Mouse (Mus musculus) neural tube, embryonic 14.5 days (tissue): ENCODE results near the gene Hdac9. TPM values are rescaled to one million over a fixed set of nuclear protein-coding genes. Genes with fewer than 3 reads are reported as not detected.
A peak's percentile ranks its signal among the peaks of the same experiment; 100 is the strongest.

ENCODE experiments used
- ATAC-seq: fragments of 200-750 bp; cut with Nextera tagmentation; 2 replicates; pipeline ENCODE4 v1.8.0; 2017; ENCODE audit warnings: low read depth, mild to moderate bottlenecking, moderate TSS enrichment, moderate library complexity
- H3K27ac ChIP-seq: fragments of 300-500 bp; sonication (generic); 2 replicates; pipeline ENCODE4 v1.5.1; 2014; ENCODE audit warnings: low read depth, mild to moderate bottlenecking, control low read depth, low read length, moderate library complexity, mixed read lengths
- H3K27me3 ChIP-seq: fragments of 300-500 bp; sonication (generic); 2 replicates; pipeline ENCODE4 v1.6.1; 2014; ENCODE audit warnings: low read length; ENCODE audit not compliant: control insufficient read depth, insufficient read depth
- H3K36me3 ChIP-seq: fragments of 300-500 bp; sonication (generic); 2 replicates; pipeline ENCODE4 v1.6.1; 2014; ENCODE audit warnings: low read length, mixed read lengths; ENCODE audit not compliant: control insufficient read depth, insufficient read depth
- H3K4me1 ChIP-seq: fragments of 300-500 bp; sonication (generic); 2 replicates; pipeline ENCODE4 v1.6.1; 2014; ENCODE audit warnings: low read length; ENCODE audit not compliant: control insufficient read depth, insufficient read depth
- H3K4me2 ChIP-seq: fragments of 300-500 bp; sonication (generic); 2 replicates; pipeline ENCODE4 v1.6.1; 2014; ENCODE audit warnings: mild to moderate bottlenecking, low read depth, low read length, control low read depth
- H3K4me3 ChIP-seq: fragments of 300-500 bp; sonication (generic); 2 replicates; pipeline ENCODE4 v1.5.1; 2014; ENCODE audit warnings: low read depth, low read length, control low read depth, mixed read lengths
- H3K9ac ChIP-seq: fragments of 300-500 bp; sonication (generic); replicated peaks from 2 replicates; pipeline ENCODE4 v1.6.1; 2014; ENCODE audit warnings: low read depth, mild to moderate bottlenecking, control low read depth, low read length, mixed read lengths
- H3K9me3 ChIP-seq: fragments of 300-500 bp; sonication (generic); 2 replicates; pipeline ENCODE4 v1.6.1; 2016; ENCODE audit warnings: low read length; ENCODE audit not compliant: control insufficient read depth
- WGBS: fragments of 180-500 bp; shearing (Covaris S2); extraction: QIAGEN DNeasy Blood & Tissue Kit; methylation state at CpG from one replicate; pipeline ENCODE4 v1.1.7; 2014; 5-methylcytosine and 5-hydroxymethylcytosine counted together
- polyA plus RNA-seq: library from polyadenylated mRNA; unstranded; fragments of >200 nt; fragmentation: Nextera tagmentation; extraction: Ambion mirVana; gene quantifications from 2 replicates; pipeline ENCODE4 v1.2.1, GENCODE M21; 2014

Gene Hdac9
- polyA plus RNA-seq, 1 experiment from 2014 or later: 14.1 TPM

- Histone ChIP-seq H3K4me3 (no peak overlapping the region), H3K9me3 (no peaks in the 10 kb centered on the region), H3K4me2 (no peak overlapping the region), H3K27me3 (no peaks in the 10 kb centered on the region), H3K27ac (no peak overlapping the region), H3K4me1 (no peaks in the 10 kb centered on the region), H3K36me3 (no peaks in the 10 kb centered on the region), H3K9ac (no peak overlapping the region)
- WGBS: 64% methylated on average over 8 of the region's 8 CpGs
- no peak for ATAC-seq
Measured at GRCm38 (mm10) chr12:34440930-34441329, 476.0 kb downstream of the Hdac9 start.

- Histone ChIP-seq H3K27me3 (no peaks in the 10 kb centered on the region), H3K4me1 (no peaks in the 10 kb centered on the region), H3K4me2 (no peak overlapping the region), H3K27ac (no peak overlapping the region), H3K9ac (no peak overlapping the region), H3K9me3 (no peaks in the 10 kb centered on the region), H3K4me3 (no peak overlapping the region), H3K36me3 (no peaks in the 10 kb centered on the region)
- ATAC-seq: no peak
- 74% methylated on average over 6 of the region's 6 CpGs for WGBS
Measured at GRCm38 (mm10) chr12:34432919-34433318, 484.0 kb downstream of the Hdac9 start.

- Histone ChIP-seq H3K4me3 (no peak overlapping the region), H3K9me3 (no peaks in the 10 kb centered on the region), H3K27me3 (no peaks in the 10 kb centered on the region), H3K4me1 (no peaks in the 10 kb centered on the region), H3K9ac (no peak overlapping the region), H3K4me2 (no peak overlapping the region), H3K27ac (no peak overlapping the region), H3K36me3 (no peaks in the 10 kb centered on the region)
- ATAC-seq: peak; percentile 83
- WGBS: 62% methylated on average over 5 of the region's 5 CpGs
Measured at GRCm38 (mm10) chr12:34432461-34432860, 484.4 kb downstream of the Hdac9 start.

- no peaks in the 10 kb centered on the region for H3K4me1 ChIP-seq
- no peak overlapping the region for H3K4me3 ChIP-seq
- no peaks in the 10 kb centered on the region for H3K9me3 ChIP-seq
- H3K4me2 ChIP-seq: no peak overlapping the region
- H3K27ac ChIP-seq: no peak overlapping the region
- 76% methylated on average over 5 of the region's 5 CpGs for WGBS
- H3K27me3 ChIP-seq: no peaks in the 10 kb centered on the region
- no peaks in the 10 kb centered on the region for H3K36me3 ChIP-seq
- H3K9ac ChIP-seq: no peak overlapping the region
- ATAC-seq: no peak
Measured at GRCm38 (mm10) chr12:34431832-34432231, 485.1 kb downstream of the Hdac9 start.

GRCm38 (mm10) chr12:34425468-34425867 is 491.4 kb downstream of the Hdac9 start:
- Histone ChIP-seq H3K9ac (no peak overlapping the region), H3K4me3 (no peak overlapping the region), H3K9me3 (no peaks in the 10 kb centered on the region), H3K36me3 (no peaks in the 10 kb centered on the region), H3K4me1 (no peaks in the 10 kb centered on the region), H3K27me3 (no peaks in the 10 kb centered on the region), H3K27ac (no peak overlapping the region), H3K4me2 (no peak overlapping the region)
- WGBS: 77% methylated on average over 2 of the region's 2 CpGs
- ATAC-seq: no peak

- no peak for ATAC-seq
- WGBS: 52% methylated on average over 3 of the region's 3 CpGs
- Histone ChIP-seq H3K9ac (no peak overlapping the region), H3K36me3 (no peaks in the 10 kb centered on the region), H3K27ac (no peak overlapping the region), H3K4me2 (no peak overlapping the region), H3K4me3 (no peak overlapping the region), H3K9me3 (no peaks in the 10 kb centered on the region), H3K27me3 (no peaks in the 10 kb centered on the region), H3K4me1 (no peaks in the 10 kb centered on the region)
Measured at GRCm38 (mm10) chr12:34408139-34408538, 508.8 kb downstream of the Hdac9 start.

GRCm38 (mm10) chr12:34407143-34407542 is 509.8 kb downstream of the Hdac9 start:
- H3K4me2 ChIP-seq: no peak overlapping the region
- H3K4me3 ChIP-seq: no peak overlapping the region
- no peak for ATAC-seq
- no peaks in the 10 kb centered on the region for H3K4me1 ChIP-seq
- 78% methylated on average over 3 of the region's 3 CpGs for WGBS
- no peak overlapping the region for H3K27ac ChIP-seq
- no peaks in the 10 kb centered on the region for H3K36me3 ChIP-seq
- no peaks in the 10 kb centered on the region for H3K27me3 ChIP-seq
- no peak overlapping the region for H3K9ac ChIP-seq
- H3K9me3 ChIP-seq: no peaks in the 10 kb centered on the region

- H3K9ac ChIP-seq: no peak overlapping the region
- H3K4me2 ChIP-seq: no peak overlapping the region
- WGBS: 95% methylated on average over 7 of the region's 7 CpGs
- no peak overlapping the region for H3K27ac ChIP-seq
- no peaks in the 10 kb centered on the region for H3K36me3 ChIP-seq
- ATAC-seq: no peak
- no peaks in the 10 kb centered on the region for H3K27me3 ChIP-seq
- no peak overlapping the region for H3K4me3 ChIP-seq
- no peaks in the 10 kb centered on the region for H3K4me1 ChIP-seq
- no peaks in the 10 kb centered on the region for H3K9me3 ChIP-seq
Measured at GRCm38 (mm10) chr12:34402065-34402464, 514.8 kb downstream of the Hdac9 start.

GRCm38 (mm10) chr12:34398611-34399010 is 518.3 kb downstream of the Hdac9 start:
- ATAC-seq: no peak
- 90% methylated on average over 10 of the region's 10 CpGs for WGBS

GRCm38 (mm10) chr12:34394342-34394741 is 522.6 kb downstream of the Hdac9 start:
- WGBS: 78% methylated on average over 3 of the region's 3 CpGs
- Histone ChIP-seq H3K9ac (no peak overlapping the region), H3K4me1 (no peaks in the 10 kb centered on the region), H3K27ac (no peak overlapping the region), H3K4me3 (no peak overlapping the region), H3K36me3 (no peaks in the 10 kb centered on the region), H3K9me3 (no peaks in the 10 kb centered on the region), H3K27me3 (no peaks in the 10 kb centered on the region), H3K4me2 (no peak overlapping the region)
- ATAC-seq: no peak

More at GRCm38 (mm10) chr12:34398611-34399010, 518.3 kb downstream of the Hdac9 start:
- Histone ChIP-seq H3K27ac (no peak overlapping the region), H3K36me3 (no peaks in the 10 kb centered on the region), H3K27me3 (no peaks in the 10 kb centered on the region), H3K9ac (no peak overlapping the region), H3K4me3 (no peak overlapping the region), H3K4me2 (no peak overlapping the region), H3K4me1 (no peaks in the 10 kb centered on the region), H3K9me3 (no peaks in the 10 kb centered on the region)
